Mouse (Mus musculus): Measurements from ENCODE around the gene Dab2ip. TPM values are rescaled to one million over a fixed set of nuclear protein-coding genes. Genes with fewer than 3 reads are reported as not detected.

Dab2ip gene
- polyA plus RNA-seq, 1 experiment from 2014 or later, result 40.0 TPM

DNA sequence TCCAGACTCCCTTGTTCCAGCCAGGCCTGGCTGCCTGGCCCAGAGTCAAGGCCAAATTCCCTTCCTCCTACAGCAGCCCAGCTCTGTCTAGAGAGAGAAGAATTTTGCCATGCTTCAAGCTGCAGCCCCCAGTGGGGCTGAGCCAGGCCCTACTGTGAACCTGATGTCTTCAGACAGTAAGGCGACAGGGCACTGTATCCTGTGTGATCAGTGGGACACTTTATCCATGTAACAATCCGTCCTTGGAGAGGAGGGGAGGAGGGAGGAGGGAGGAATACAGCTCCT lies 1.4 kb downstream of the Dab2ip start:
- H3K4me1 ChIP-seq, result peaks cover 66% of the 10 kb centered on the region
- ATAC-seq (ENCODE audit: extremely low read depth, insufficient number of reproducible peaks, low FRiP score, low TSS enrichment), result no peak
- peak overlapping the region; percentile 67 for H3K4me2 ChIP-seq
- H3K9ac ChIP-seq, result peak overlapping the region; percentile 82
- 0 out of 2 replicates have a peak overlapping the region, but pooled peaks have one; percentile 4 for H3K4me3 ChIP-seq
- H3K27me3 ChIP-seq (replicated peaks), result no peaks in the 10 kb centered on the region
- H3K36me3 ChIP-seq, result no peaks in the 10 kb centered on the region
- 33% methylated on average over 2 of the region's 2 CpGs for WGBS
- H3K9me3 ChIP-seq, result no peaks in the 10 kb centered on the region
- peak overlapping the region; percentile 78 for H3K27ac ChIP-seq (replicated peaks)

GRCm38 (mm10) chr2:35563722-35564121 lies 5.7 kb downstream of the Dab2ip start:
- Histone ChIP-seq H3K27me3 (replicated peaks) (no peaks in the 10 kb centered on the region), H3K27ac (replicated peaks) (peak overlapping the region; percentile 89), H3K36me3 (no peaks in the 10 kb centered on the region), H3K9me3 (no peaks in the 10 kb centered on the region), H3K4me3 (no peak overlapping the region), H3K4me2 (no peak overlapping the region), H3K9ac (peak overlapping the region; percentile 61), H3K4me1 (peaks cover 63% of the 10 kb centered on the region)
- ATAC-seq (ENCODE audit: extremely low read depth, insufficient number of reproducible peaks, low FRiP score, low TSS enrichment), result peak; percentile 51; the same call in 1 of the 2 replicates
- WGBS, result 42% methylated on average over 4 of the region's 4 CpGs

DNA sequence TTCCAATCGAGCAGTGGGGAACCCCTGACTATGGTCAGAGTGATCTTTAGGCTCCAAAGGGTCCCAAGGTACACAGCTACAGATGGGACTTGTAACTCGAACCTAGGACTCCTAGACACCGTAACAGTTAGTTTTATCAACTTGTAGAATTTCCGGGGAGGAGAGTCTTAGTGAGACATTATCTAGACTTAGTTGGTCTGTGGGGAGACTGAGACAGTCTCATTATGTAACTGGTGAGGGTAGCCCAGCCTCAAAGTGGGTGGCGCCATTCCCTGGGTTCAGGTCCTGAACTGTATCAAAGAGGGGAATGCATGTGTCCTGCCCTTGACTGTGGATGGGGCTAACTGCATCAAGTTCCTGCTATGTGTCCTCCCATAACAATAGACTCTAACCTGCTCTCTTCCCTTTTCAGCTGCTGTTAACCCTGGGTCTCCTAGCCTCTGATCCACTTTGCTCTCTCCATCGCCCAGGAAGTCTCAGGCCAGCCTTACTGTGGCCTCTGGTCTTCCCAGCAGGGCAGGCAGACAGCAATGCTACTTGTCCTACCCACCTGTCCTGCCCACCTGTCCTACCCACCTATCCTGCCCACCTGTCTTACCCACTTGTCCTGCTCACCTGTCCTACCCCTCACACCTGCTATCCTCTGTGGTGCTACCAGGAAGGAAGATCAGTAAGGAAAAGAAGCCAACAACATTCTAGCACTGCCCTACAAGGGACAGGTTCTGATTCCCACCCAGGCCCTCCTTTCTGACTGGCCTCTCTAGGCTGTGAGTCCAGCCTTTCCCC lies 7.2 kb downstream of the Dab2ip start:
- ATAC-seq (ENCODE audit: extremely low read depth, insufficient number of reproducible peaks, low FRiP score, low TSS enrichment), result no peak
- Histone ChIP-seq H3K4me1 (peaks cover 49% of the 10 kb centered on the region), H3K9ac (no peak overlapping the region), H3K36me3 (no peaks in the 10 kb centered on the region), H3K4me3 (no peak overlapping the region), H3K4me2 (no peak overlapping the region), H3K27ac (replicated peaks) (no peak overlapping the region), H3K27me3 (replicated peaks) (no peaks in the 10 kb centered on the region), H3K9me3 (no peaks in the 10 kb centered on the region)
- 78% methylated on average over 6 of the region's 6 CpGs for WGBS

GRCm38 (mm10) chr2:35566957-35567693 lies 9.1 kb downstream of the Dab2ip start:
- Histone ChIP-seq H3K27me3 (replicated peaks) (0 out of 2 replicates have a peak, but pooled peaks cover 4% of the 10 kb centered on the region), H3K4me2 (no peak overlapping the region), H3K27ac (replicated peaks) (no peak overlapping the region), H3K4me3 (no peak overlapping the region), H3K9ac (peak overlapping the region; percentile 30; the same call in 1 of the 2 replicates), H3K4me1 (peaks cover 43% of the 10 kb centered on the region), H3K36me3 (no peaks in the 10 kb centered on the region), H3K9me3 (no peaks in the 10 kb centered on the region)
- 66% methylated on average over 11 of the region's 11 CpGs for WGBS
- no peak for ATAC-seq (ENCODE audit: extremely low read depth, insufficient number of reproducible peaks, low FRiP score, low TSS enrichment)

DNA sequence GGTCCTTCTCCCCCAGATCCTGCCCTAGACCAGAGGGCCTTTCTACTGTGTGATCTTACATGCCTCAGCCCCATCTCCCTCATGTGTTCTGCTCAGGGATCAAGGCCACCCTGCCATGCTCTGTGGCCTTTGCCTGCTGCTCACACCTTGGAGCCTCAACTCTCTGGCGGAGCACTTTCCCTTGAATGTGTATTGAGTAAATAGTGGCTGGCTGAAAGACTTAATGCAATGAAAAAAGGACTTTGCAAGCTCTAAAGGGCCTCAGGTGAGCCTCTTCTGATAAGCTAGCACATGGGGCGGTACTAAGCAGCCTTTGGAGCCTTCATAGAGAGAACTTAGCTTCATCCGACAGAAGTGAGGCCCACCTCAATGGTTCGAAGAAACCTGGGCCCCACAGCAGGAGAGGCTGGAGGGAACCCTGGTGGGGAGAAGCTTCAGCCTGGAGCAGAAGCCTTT lies 9.7 kb downstream of the Dab2ip start:
- ATAC-seq (ENCODE audit: extremely low read depth, insufficient number of reproducible peaks, low FRiP score, low TSS enrichment), result no peak

DNA sequence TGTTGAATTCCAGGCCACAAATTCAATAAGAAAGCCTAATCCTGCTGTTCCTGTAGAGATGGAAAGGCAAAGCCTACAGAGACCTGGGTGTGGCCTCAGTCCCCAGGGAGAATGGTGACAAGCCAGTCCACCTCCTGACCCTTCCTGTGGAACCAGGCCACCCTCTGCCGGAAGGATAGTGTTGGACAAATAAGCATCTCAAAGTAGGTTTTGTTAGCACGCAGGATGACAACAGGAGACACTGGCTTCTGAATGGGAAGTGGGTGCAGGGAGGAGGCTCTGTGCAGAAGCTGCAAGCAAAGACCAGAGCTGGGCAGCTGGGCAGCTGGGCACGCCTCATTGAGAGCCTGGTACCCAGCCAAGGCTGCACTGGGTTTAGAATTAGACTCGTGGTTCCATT lies 12.7 kb downstream of the Dab2ip start:
- Histone ChIP-seq H3K36me3 (no peaks in the 10 kb centered on the region), H3K4me2 (no peak overlapping the region), H3K27ac (replicated peaks) (no peak overlapping the region), H3K9me3 (no peaks in the 10 kb centered on the region), H3K9ac (no peak overlapping the region), H3K27me3 (replicated peaks) (0 out of 2 replicates have a peak, but pooled peaks cover 4% of the 10 kb centered on the region), H3K4me3 (no peak overlapping the region), H3K4me1 (peaks cover 21% of the 10 kb centered on the region)
- ATAC-seq (ENCODE audit: extremely low read depth, insufficient number of reproducible peaks, low FRiP score, low TSS enrichment), result no peak
- WGBS, result 57% methylated on average over 4 of the region's 4 CpGs

More for the DNA sequence above, 9.7 kb downstream of the Dab2ip start:
- no peaks in the 10 kb centered on the region for H3K36me3 ChIP-seq
- peaks cover 42% of the 10 kb centered on the region for H3K4me1 ChIP-seq
- no peaks in the 10 kb centered on the region for H3K9me3 ChIP-seq
- H3K27me3 ChIP-seq (replicated peaks), result 0 out of 2 replicates have a peak, but pooled peaks cover 4% of the 10 kb centered on the region
- WGBS, result 81% methylated on average over 4 of the region's 4 CpGs
- peak overlapping the region; percentile 30; the same call in 1 of the 2 replicates for H3K9ac ChIP-seq
- no peak overlapping the region for H3K4me3 ChIP-seq
- H3K4me2 ChIP-seq, result no peak overlapping the region
- no peak overlapping the region for H3K27ac ChIP-seq (replicated peaks)

DNA sequence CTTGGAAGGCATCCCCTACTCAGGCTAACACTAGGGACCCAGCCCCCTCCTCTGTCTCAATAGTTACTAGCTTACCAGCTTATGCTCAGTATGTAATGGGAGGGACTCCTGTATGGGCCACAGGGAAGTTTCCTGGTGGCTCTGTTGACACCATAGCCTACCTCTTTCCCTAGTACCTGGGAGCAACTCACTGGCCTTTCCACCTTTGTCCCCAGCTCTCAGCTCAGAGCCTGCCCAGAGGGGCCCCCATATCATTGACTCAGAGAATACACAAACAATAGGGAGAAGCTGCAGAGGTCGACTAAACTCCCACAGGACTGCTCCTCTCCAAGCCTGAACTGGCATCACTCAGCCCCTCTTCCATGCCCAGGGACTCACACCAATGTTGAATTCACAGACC lies 16.6 kb downstream of the Dab2ip start:
- WGBS, result 29% methylated on average over 1 of the region's 1 CpGs
- H3K9ac ChIP-seq, result no peak overlapping the region
- H3K36me3 ChIP-seq, result no peaks in the 10 kb centered on the region
- H3K4me2 ChIP-seq, result no peak overlapping the region
- H3K9me3 ChIP-seq, result no peaks in the 10 kb centered on the region
- peaks cover 21% of the 10 kb centered on the region for H3K27me3 ChIP-seq (replicated peaks)
- no peak overlapping the region for H3K27ac ChIP-seq (replicated peaks)
- no peak for ATAC-seq (ENCODE audit: extremely low read depth, insufficient number of reproducible peaks, low FRiP score, low TSS enrichment)
- peaks cover 5% of the 10 kb centered on the region for H3K4me1 ChIP-seq
- H3K4me3 ChIP-seq, result no peak overlapping the region

DNA sequence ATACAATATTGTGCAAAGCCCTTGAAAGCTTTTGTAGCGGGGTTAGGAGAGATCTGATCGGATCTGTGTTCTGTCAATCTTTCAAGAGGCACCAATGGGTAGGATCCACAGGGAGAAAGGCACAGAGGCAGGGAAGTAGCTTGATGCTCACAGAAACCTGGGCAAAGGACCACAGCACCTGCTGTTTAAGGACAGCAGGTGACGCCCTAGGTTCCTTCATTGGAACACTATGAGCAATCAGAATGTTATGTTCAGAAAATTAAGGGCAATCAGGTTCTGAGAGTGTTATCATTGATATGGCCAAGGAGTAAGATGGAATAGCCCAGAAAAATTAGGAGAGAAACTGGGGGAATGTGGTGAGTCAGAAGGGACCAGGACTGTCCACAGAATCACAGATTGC lies 18.6 kb downstream of the Dab2ip start:
- WGBS, result 76% methylated on average over 3 of the region's 3 CpGs
- H3K27me3 ChIP-seq (replicated peaks), result peaks cover 30% of the 10 kb centered on the region
- no peaks in the 10 kb centered on the region for H3K9me3 ChIP-seq
- ATAC-seq (ENCODE audit: extremely low read depth, insufficient number of reproducible peaks, low FRiP score, low TSS enrichment), result no peak
- H3K36me3 ChIP-seq, result no peaks in the 10 kb centered on the region
- H3K4me1 ChIP-seq, result peaks cover 19% of the 10 kb centered on the region
- no peak overlapping the region for H3K4me2 ChIP-seq
- H3K4me3 ChIP-seq, result no peak overlapping the region
- no peak overlapping the region for H3K27ac ChIP-seq (replicated peaks)
- no peak overlapping the region for H3K9ac ChIP-seq

DNA sequence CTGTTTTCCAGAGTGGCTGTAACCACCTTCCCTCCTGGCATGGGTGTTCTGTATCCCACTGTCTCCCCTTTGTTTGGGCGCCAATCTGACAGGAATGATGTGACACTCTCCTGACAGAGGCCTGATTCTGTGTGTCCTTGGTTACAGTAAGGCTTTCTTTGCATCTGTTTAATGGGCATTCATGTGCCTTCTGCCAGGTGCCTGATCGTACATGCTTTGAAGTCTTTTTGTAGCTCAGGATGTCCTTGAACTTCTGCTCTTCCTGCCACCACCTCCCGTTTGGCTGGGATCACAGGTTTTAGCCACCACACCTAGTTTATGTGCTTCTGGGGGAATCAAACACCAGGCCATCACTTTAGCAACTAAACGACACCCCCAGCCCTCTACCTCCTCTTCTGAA lies 22.0 kb downstream of the Dab2ip start:
- Histone ChIP-seq H3K4me1 (peaks cover 48% of the 10 kb centered on the region), H3K4me3 (no peak overlapping the region), H3K36me3 (no peaks in the 10 kb centered on the region), H3K27me3 (replicated peaks) (peaks cover 53% of the 10 kb centered on the region), H3K9ac (no peak overlapping the region), H3K27ac (replicated peaks) (no peak overlapping the region), H3K4me2 (peak overlapping the region; percentile 82; the same call in 1 of the 2 replicates), H3K9me3 (no peaks in the 10 kb centered on the region)
- ATAC-seq (ENCODE audit: extremely low read depth, insufficient number of reproducible peaks, low FRiP score, low TSS enrichment), result no peak
- 70% methylated on average over 4 of the region's 4 CpGs for WGBS

GRCm38 (mm10) chr2:35581501-35582340 lies 23.7 kb downstream of the Dab2ip start:
- H3K27ac ChIP-seq (replicated peaks), result peak overlapping the region; percentile 98
- H3K4me1 ChIP-seq, result peaks cover 64% of the 10 kb centered on the region
- H3K9ac ChIP-seq, result peak overlapping the region; percentile 93
- peaks cover 60% of the 10 kb centered on the region for H3K27me3 ChIP-seq (replicated peaks)
- WGBS, result under 1% methylated on average over 54 of the region's 76 CpGs
- H3K4me2 ChIP-seq, result peak overlapping the region; percentile 82
- H3K9me3 ChIP-seq, result no peaks in the 10 kb centered on the region
- ATAC-seq (ENCODE audit: extremely low read depth, insufficient number of reproducible peaks, low FRiP score, low TSS enrichment), result 0 out of 2 replicates have a peak, but pooled peaks have one; percentile 5
- peak overlapping the region; percentile 69 for H3K4me3 ChIP-seq
- no peaks in the 10 kb centered on the region for H3K36me3 ChIP-seq

Measured in heart, embryonic 13.5 days (tissue).